Mouse (Mus musculus): Measurements from ENCODE around the gene Megf11.
A peak's percentile ranks its signal among the peaks of the same experiment; 100 is the strongest.

The Megf11 gene

GRCm38 (mm10) chr9:64395238-64395920 is 10.0 kb downstream of the Megf11 start:
- DNase-seq: no peak

DNA sequence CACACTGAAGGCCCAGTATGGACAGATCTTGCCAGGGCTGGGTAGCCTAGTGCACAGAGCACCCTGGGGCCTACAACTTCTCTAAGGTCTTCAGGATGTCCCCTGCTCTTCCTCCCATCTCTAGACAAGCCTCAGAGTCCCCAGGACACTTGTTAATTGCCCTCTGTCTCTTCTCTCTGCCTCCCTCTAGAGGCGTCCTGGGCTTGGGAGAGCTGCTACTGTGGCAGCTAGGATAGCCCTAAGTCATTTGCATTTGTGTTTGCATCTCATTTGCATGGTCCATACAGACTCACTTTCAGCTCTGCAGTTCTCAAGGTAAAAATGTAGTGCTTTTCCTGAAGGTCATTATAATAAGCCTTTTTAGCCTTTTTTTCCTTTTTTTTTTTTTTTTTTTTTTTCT is 11.7 kb downstream of the Megf11 start:
- peak; percentile 59 for DNase-seq

- peak; percentile 41 for DNase-seq
Measured at GRCm38 (mm10) chr9:64399121-64399520, 13.7 kb downstream of the Megf11 start.

GRCm38 (mm10) chr9:64402141-64402540 is 16.7 kb downstream of the Megf11 start:
- no peak for DNase-seq

DNA sequence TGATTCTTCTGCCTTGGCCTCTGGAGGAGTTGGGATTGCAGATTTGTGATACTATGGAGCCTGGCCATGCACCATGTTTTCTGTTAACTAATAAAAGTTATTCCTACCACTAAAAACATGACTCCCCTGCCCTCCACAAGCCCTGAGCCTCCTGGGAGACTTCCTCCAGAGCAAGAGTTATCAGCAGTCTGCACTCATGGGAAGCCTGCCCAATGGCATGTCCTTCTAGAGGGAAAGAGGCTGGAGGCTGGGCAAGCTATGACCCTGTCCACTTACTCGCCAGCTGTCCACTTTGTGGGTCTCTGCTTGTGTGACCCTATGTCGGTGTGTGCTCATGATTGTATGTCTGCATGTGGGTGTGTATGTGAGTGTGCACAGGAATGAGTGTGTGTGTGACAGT is 21.4 kb downstream of the Megf11 start:
- no peak for DNase-seq

DNA sequence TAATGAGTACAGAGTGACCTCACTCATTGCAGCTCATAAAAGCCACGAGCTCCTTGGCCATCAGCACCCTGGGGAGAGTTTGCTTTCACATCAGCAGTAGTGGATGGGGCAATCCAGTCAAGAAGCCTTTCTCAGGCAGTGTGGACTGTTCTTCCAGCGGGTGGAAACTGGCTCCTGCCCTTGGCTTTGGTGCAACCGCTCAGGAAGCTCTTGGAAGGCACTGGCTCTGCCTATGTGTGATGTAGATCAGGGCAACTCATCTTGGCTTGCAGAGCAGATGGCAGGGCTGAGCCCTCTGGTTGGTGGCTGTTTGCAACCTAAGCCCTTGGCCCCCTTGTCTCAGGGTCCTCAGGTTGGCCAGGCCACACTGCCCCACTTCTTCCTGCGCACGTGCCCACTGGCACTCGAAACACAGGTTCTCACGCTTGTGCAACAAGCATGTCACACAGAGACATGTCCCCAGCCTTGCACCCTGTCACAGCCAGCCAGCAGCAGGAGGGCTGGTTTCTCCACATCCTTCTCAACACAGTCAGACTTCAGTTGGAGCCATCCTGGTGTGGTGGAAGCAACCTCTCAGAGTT is 22.1 kb downstream of the Megf11 start:
- no peak for DNase-seq

GRCm38 (mm10) chr9:64408821-64409220 is 23.4 kb downstream of the Megf11 start:
- no peak for DNase-seq

DNA sequence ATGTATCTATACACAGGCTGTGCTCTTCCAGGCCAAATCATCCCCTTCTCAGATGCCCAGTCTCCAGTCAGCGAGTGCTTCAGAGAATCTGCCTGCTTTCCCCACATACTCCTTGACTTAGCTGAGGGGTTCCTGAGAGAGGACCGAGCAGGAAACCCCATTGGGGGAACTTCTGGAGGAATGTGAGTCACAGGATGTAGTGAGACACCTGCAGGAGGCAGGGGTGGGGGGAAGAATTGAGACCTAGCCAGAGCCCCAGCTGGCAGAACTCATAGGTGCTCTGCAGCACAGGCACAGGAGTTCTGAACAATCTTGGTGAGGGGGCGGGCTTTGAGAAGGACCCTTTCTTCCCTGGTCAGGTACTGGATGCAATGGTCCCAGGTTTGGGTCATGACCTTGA is 35.0 kb downstream of the Megf11 start:
- no peak for DNase-seq

DNA sequence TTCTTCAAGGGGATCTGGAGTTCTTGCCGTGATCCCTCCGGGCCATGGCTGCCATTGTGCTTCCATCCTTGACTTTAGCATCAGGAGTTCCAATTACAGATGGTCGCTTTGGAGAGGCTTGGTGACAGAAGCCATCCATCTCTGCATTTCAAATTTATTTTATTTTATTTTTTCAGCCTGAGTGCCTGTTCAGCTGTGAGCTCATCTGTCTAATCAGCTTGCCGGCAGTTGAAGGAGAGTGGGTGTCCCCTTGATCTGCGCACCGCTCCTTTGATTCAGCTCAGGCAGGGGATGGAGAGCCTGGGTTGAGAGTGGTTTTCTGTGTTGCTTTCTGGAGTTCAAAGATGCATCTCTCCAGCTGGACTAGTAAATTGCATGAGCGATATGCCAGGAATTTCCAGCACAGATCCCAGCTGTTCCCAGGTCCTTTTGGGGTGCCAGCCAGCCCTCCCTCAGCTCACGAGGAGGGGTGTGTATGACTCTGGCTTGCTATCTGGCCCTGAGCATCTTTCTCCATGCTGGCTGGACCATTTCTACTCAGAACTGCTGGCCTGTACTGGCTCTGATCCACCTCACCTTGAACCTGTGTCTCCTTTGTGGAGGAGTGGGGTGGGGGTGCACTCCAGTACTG is 36.7 kb downstream of the Megf11 start:
- peak; percentile 54 for DNase-seq

GRCm38 (mm10) chr9:64423912-64424311 is 38.5 kb downstream of the Megf11 start:
- no peak for DNase-seq

- DNase-seq: no peak
Measured at GRCm38 (mm10) chr9:64436121-64436520, 50.7 kb downstream of the Megf11 start.

DNA sequence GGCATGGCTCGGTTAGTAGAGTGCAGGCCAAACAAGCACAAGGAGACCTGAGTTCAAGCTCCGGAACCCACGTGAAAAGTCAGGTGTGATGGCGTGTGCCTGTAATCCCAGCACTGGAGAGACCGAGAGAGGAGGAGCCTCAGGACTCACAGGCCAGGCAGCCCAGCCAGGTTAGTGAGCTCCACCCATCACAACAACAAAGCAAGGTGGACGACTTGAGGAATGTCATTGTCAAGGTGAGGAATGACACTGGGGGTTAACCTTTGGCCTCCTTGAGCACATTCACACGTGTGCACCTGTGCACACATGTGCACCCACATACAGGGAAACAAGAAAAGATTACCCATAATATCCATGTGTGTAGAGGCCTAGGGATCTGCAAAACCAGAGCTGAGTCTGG is 54.7 kb downstream of the Megf11 start:
- no peak for DNase-seq

GRCm38 (mm10) chr9:64445981-64446380 is 60.6 kb downstream of the Megf11 start:
- no peak for DNase-seq

- no peak for DNase-seq
Measured at GRCm38 (mm10) chr9:64447070-64447469, 61.6 kb downstream of the Megf11 start.

DNA sequence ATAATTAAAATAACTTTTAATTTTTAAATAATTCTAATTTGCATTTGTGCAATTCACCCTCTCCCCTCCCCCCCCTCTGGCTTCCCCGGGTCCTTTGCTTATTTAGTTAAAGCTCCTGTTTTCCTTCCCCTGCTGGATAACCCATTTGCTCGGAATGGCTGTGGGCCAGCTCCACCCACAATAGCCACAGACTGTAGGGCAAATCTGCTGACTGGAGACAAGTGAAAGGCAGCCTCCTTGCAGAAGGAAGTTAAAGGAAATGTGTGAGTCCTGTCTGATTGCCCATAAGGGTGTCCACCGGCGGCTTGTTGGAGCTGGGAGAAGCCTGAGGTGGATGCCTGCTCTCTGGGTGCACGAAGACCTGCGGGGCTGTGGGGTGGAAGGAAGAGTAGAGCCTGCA is 62.1 kb downstream of the Megf11 start:
- peak; percentile 79 for DNase-seq

GRCm38 (mm10) chr9:64452769-64453168 is 67.3 kb downstream of the Megf11 start:
- DNase-seq: no peak

DNA sequence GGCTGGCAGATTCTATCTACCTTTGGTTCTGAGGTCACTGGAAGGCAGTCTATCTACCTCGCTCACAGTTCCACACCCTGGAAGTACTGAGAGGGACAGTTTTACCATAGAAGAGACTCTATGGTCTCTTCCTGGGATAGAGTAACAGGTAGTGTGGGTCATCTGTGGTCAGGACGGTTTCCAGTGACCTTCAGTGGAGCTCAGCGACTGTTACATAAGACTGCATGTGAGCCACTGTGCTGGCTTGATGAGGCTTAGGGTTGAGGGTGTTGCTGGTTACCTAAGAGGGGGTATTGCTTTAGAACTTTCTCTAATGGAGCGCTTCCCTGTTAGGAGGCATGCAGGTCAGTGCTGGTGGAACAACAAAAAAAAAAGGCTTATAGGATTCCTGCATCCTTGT is 68.8 kb downstream of the Megf11 start:
- DNase-seq: no peak

GRCm38 (mm10) chr9:64455910-64456309 is 70.5 kb downstream of the Megf11 start:
- no peak for DNase-seq

DNA sequence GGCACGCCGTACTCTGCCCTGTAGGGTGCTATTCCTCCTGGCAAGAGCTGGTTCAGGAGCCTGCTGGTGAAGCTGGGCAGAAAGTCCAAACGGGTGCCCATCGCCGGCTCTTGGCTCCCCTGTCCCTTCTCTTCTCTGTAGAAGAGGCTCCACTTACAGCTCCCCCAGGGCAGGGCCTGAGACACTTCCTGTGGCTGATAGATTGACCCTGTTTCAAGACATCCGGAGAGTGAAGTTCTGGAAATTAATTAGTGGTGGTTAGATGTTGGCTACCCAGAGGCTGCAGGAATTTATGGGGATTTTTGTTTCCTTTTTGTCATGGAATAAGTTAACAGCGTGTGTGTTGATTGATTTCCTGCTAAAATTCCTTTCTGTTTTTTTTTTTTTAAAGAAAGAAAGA is 72.2 kb downstream of the Megf11 start:
- no peak for DNase-seq

- DNase-seq: no peak
Measured at GRCm38 (mm10) chr9:64461568-64462308, 76.3 kb downstream of the Megf11 start.

- no peak for DNase-seq
Measured at GRCm38 (mm10) chr9:64462870-64463269, 77.4 kb downstream of the Megf11 start.

DNA sequence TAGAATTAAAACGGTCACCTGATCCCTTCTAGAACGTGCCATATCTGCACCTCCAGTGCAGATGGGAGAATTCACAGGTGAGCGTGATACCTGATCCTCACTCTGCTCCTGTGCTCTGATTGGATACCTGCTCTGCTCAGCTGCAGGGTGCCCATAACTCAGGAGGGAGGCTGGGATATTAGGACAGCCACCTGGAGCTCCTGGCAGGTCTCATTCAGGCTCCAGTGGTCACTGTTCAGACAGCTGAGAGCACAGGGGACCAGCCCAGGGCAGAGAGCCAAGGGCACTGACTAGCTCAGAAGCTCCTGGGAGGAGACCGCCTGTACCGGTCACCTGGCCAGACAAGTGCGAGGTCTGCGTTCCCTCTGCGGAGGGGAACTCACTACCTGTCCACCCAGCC is 80.7 kb downstream of the Megf11 start:
- DNase-seq: no peak

DNA sequence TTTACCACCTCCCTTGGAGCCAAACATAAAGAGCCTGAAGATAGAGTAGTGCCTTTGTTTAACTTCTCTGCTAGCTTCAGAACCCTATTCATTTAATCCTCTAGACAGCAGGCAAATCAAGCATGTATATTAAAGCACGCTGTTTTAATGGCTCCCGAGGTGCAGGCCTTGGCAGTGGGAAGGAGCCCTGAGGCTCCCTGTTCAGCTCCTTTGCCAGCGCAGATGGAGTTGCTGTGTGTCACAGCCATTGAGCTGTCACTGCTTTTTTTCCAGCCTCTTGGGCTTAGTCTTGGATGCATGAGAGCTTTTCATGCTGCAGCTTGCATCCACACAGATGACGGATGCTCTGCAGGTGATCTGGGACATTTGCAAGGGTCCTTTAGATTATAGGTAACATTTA is 81.1 kb downstream of the Megf11 start:
- peak; percentile 77 for DNase-seq

DNA sequence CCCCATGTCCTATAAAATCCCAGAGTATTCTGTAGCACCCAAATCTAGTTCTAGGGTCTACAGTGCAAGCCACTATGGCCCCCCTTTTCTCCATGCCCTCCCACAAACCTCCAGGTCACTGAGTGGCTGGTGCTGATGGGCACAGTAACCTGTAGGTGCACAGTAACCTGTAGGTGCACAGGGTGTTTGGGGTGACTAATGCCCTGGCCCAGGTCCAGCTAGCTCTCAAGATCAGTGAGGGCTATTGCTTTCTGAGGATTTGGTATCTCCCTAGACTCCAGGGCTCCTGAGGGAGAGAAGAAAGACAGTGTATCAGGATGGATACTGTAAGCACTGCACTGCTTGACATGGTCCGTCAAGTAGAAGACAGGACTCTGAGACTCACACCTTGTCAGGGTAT is 85.4 kb downstream of the Megf11 start:
- DNase-seq: peak; percentile 45
